Comparison of ENCODE assay signal across 9 mouse cellular contexts in the genomic region with DNA sequence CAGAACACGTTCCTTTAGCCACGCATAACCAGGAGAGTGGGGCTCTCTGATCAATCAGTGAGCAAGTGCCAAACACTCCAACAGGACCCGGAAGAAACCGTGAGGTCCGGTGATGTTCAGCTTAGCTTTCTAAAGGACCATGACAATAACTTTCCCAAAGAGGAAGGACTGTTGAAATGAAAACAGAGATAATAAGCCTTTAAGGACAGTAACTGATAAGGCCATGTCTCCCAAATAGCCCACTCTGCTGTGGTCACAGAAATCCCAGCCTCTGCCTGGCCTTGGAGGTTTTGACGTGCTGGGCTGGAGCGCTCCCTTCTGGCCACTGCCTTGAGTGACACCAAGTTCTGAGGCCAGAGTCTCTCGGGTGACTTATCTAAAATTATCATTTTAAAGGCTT. TPM values are rescaled to one million over a fixed set of nuclear protein-coding genes. Genes with fewer than 3 reads are reported as not detected.
DNase-seq lines count a peak whose midpoint lies in the region; ATAC-seq and TF ChIP-seq lines count a peak whose summit lies in the region.
"Had no signal": no experiment of that assay in that cellular context is flagged by ENCODE, and none has a peak within 500 bp of the region (broad histone marks: within the 10 kb centered on the region; RNA-seq: fewer than 3 reads in every experiment).

No protein-coding gene starts in this region.

- H3K79me2 ChIP-seq in CH12.LX (replicated peaks; ENCODE audit: control insufficient read depth, extremely low read depth, insufficient read depth, poor library complexity, severe bottlenecking): peaks cover 5% of the 10 kb centered on the region; the same call in 1 of the 2 replicates

- H3K4me1 ChIP-seq in kidney, embryonic 14.5 days (ENCODE audit: control insufficient read depth, insufficient read depth, low read length): no peaks in the 10 kb centered on the region
- peaks cover 11 to 73% of the 10 kb centered on the region in 2 experiments; a peak in 3 of 4 replicates for H3K4me1 ChIP-seq in CH12.LX (ENCODE audit: control insufficient read depth in 1 of 2, insufficient read depth in 2 of 2)
- H3K4me1 ChIP-seq in heart, embryonic 14.5 days (ENCODE audit: control insufficient read depth in 2 of 2, insufficient read depth in 2 of 2, low read length in 2 of 2): no peaks in the 10 kb centered on the region
- H3K4me1 ChIP-seq in forebrain, embryonic 13.5 days: 0 out of 2 replicates have a peak, but pooled peaks cover 2% of the 10 kb centered on the region

- in situ Hi-C loops in CH12.LX (cut with MboI; ENCODE audit: low pct_ligation_motif_present, low pct_unique_long_range_greater_than_20kb, low sequenced_read_pairs): loop anchor here (25.0 kb wide), 1 partner anchor 1865 kb away; no protein-coding TSS in a partner anchor

- no peak overlapping the region for H3K27ac ChIP-seq in kidney, embryonic 14.5 days (ENCODE audit: low read depth, low read length)
- peak overlapping the region; percentile 93 for H3K27ac ChIP-seq in CH12.LX (ENCODE audit: insufficient read depth, low read depth)
- no peak overlapping the region for H3K27ac ChIP-seq in heart, embryonic 14.5 days (replicated peaks in 1 of 2; ENCODE audit: control insufficient read depth in 1 of 2, insufficient read depth in 1 of 2, low read depth in 2 of 2, low read length in 2 of 2)
- no peak overlapping the region for H3K27ac ChIP-seq in forebrain, embryonic 13.5 days
- H3K27ac ChIP-seq: embryonic facial prominence, embryonic 15.5 days had no signal

- H3K4me3 ChIP-seq in kidney, embryonic 14.5 days (ENCODE audit: low read length): no peak overlapping the region
- no peak overlapping the region for H3K4me3 ChIP-seq in CH12.LX (replicated peaks in 1 of 3; ENCODE audit: low read depth in 2 of 3, low read length in 2 of 3, poor library complexity in 1 of 3)
- H3K4me3 ChIP-seq in heart, embryonic 14.5 days (ENCODE audit: control insufficient read depth in 1 of 2, insufficient read depth in 1 of 2, low read depth in 1 of 2, low read length in 2 of 2): no peak overlapping the region
- no peak overlapping the region for H3K4me3 ChIP-seq in forebrain, embryonic 13.5 days
- H3K4me3 ChIP-seq: embryonic facial prominence, embryonic 15.5 days had no signal

- H3K9me3 ChIP-seq in kidney, embryonic 14.5 days (ENCODE audit: control insufficient read depth, low read length): no peaks in the 10 kb centered on the region
- no peaks in the 10 kb centered on the region for H3K9me3 ChIP-seq in CH12.LX (replicated peaks; ENCODE audit: low read length)
- no peaks in the 10 kb centered on the region for H3K9me3 ChIP-seq in heart, embryonic 14.5 days (ENCODE audit: control insufficient read depth, low read length)
- H3K9me3 ChIP-seq in forebrain, embryonic 13.5 days (replicated peaks): no peaks in the 10 kb centered on the region
- H3K9me3 ChIP-seq: embryonic facial prominence, embryonic 15.5 days had no signal

- no peak for ATAC-seq in kidney, embryonic 14.5 days (ENCODE audit: low FRiP score, low TSS enrichment)
- ATAC-seq in heart, embryonic 14.5 days (ENCODE audit: insufficient number of reproducible peaks, insufficient read depth, low FRiP score, low read depth): no peak
- peak; percentile 97 for ATAC-seq in megakaryocyte progenitor cell, adult 5-6 weeks (replicated peaks; ENCODE audit: poor library complexity)
- ATAC-seq in forebrain, embryonic 13.5 days: no peak

- TF ChIP-seq RAD21 in CH12.LX (IDR thresholded peaks at IDR 0.05; ENCODE audit: low read depth, low read length): no peak; the same call in none of the 2 replicates

- peak; percentile 13 for DNase-seq in kidney, adult 18-20 months
- DNase-seq in CH12.LX (ENCODE audit: extremely low read depth) (peak; percentile 77), ZHBTc4 (ENCODE audit: low read depth, low spot score) (peak; percentile 23)
- DNase-seq in frontal cortex, postnatal 10 days (ENCODE audit: low spot score in 2 of 2): no peak

- H3K36me3 ChIP-seq in kidney, embryonic 14.5 days (ENCODE audit: control insufficient read depth, insufficient read depth, low read length): no peaks in the 10 kb centered on the region
- H3K36me3 ChIP-seq in CH12.LX (replicated peaks in 1 of 2; ENCODE audit: control insufficient read depth in 1 of 2, insufficient read depth in 1 of 2, low read length in 1 of 2): peaks cover 0 to 9% of the 10 kb centered on the region in 2 experiments
- no peaks in the 10 kb centered on the region for H3K36me3 ChIP-seq in heart, embryonic 14.5 days (ENCODE audit: control insufficient read depth, insufficient read depth, low read length)
- no peaks in the 10 kb centered on the region for H3K36me3 ChIP-seq in forebrain, embryonic 13.5 days (ENCODE audit: poor library complexity, severe bottlenecking)
- H3K36me3 ChIP-seq: embryonic facial prominence, embryonic 15.5 days had no signal

- 62% methylated on average over 8 of the region's 8 CpGs for WGBS in kidney, embryonic 14.5 days
- 19% methylated on average over 8 of the region's 8 CpGs for WGBS in heart, embryonic 14.5 days
- WGBS in forebrain, embryonic 13.5 days: 61% methylated on average over 8 of the region's 8 CpGs

- no peak for TF ChIP-seq EP300 in CH12.LX (IDR thresholded peaks at IDR 0.05; ENCODE audit: low read length)

- dilution Hi-C loops in CH12.LX (cut with MboI; ENCODE audit: extremely low pct_ligation_motif_present, extremely low pct_unique_long_range_greater_than_20kb, low sequenced_read_pairs): no loop called here

- no peak overlapping the region for H3K9ac ChIP-seq in kidney, embryonic 14.5 days (ENCODE audit: low read depth, low read length)
- H3K9ac ChIP-seq in CH12.LX (ENCODE audit: insufficient read depth, low read depth): peak overlapping the region; percentile 79
- no peak overlapping the region for H3K9ac ChIP-seq in heart, embryonic 14.5 days (ENCODE audit: low read length)
- H3K9ac ChIP-seq in forebrain, embryonic 13.5 days: no peak overlapping the region
- H3K9ac ChIP-seq: embryonic facial prominence, embryonic 15.5 days had no signal

- peak; percentile 58 to 93 for TF ChIP-seq CTCF in CH12.LX (conservative IDR thresholded peaks at IDR 0.05 in 1 of 2, IDR thresholded peaks at IDR 0.05 in 1 of 2; ENCODE audit: low read depth in 2 of 2, low read length in 2 of 2)

- no peaks in the 10 kb centered on the region for H3K27me3 ChIP-seq in kidney, embryonic 14.5 days (ENCODE audit: control insufficient read depth, insufficient read depth, low read length)
- H3K27me3 ChIP-seq in CH12.LX (replicated peaks): no peaks in the 10 kb centered on the region
- H3K27me3 ChIP-seq in heart, embryonic 14.5 days (ENCODE audit: control insufficient read depth, insufficient read depth, low read length): no peaks in the 10 kb centered on the region
- H3K27me3 ChIP-seq in forebrain, embryonic 13.5 days: no peaks in the 10 kb centered on the region
- H3K27me3 ChIP-seq: embryonic facial prominence, embryonic 15.5 days had no signal

- H3K4me2 ChIP-seq in kidney, embryonic 14.5 days (replicated peaks; ENCODE audit: low read depth, low read length): no peak overlapping the region
- peak overlapping the region; percentile 31; the same call in 1 of the 2 replicates for H3K4me2 ChIP-seq in CH12.LX (ENCODE audit: insufficient read depth, low read depth, poor library complexity, severe bottlenecking)
- peak overlapping the region; percentile 47 for H3K4me2 ChIP-seq in heart, embryonic 14.5 days (ENCODE audit: low read length)
- H3K4me2 ChIP-seq in forebrain, embryonic 13.5 days: no peak overlapping the region
- H3K4me2 ChIP-seq: embryonic facial prominence, embryonic 15.5 days had no signal

- TF ChIP-seq POLR2A in CH12.LX (IDR thresholded peaks at IDR 0.05; ENCODE audit: low read depth, low read length): no peak

TF ChIP-seq in CH12.LX, 34 proteins besides CTCF, POLR2A, EP300 and RAD21:
- TF ChIP-seq ZKSCAN1 (IDR thresholded peaks at IDR 0.05; ENCODE audit: borderline replicate concordance, low read depth, low read length) (no peak), SMC3 (IDR thresholded peaks at IDR 0.05; ENCODE audit: low read depth, low read length) (peak; percentile 88), ELF1 (IDR thresholded peaks at IDR 0.05; ENCODE audit: low read depth, low read length) (peak; percentile 71; the same call in 1 of the 2 replicates)

RNA-seq across cellular contexts. Expression of gene Rpia, which starts 39.7 kb away (rescaled TPM):
- polyA plus RNA-seq in kidney, embryonic 14.5 days (2014; fragmentation: Nextera tagmentation; extraction: Ambion mirVana): 3.2 and 5.5 TPM in 2 replicates
- total RNA-seq in CH12.LX (2012; rRNA removed): 55.7 and 76.1 TPM in 2 replicates
- total RNA-seq in CH12.LX (2014; rRNA removed): 61.8 and 65.1 TPM in 2 replicates
- 57.8 and 68.9 TPM in 2 replicates for polyA plus RNA-seq in CH12.LX (2012; ENCODE audit: insufficient read length, low read depth)
- polyA plus RNA-seq in heart, embryonic 14.5 days (2014; fragmentation: Nextera tagmentation; extraction: Ambion mirVana): 1.4 and 1.5 TPM in 2 replicates
- total RNA-seq in megakaryocyte progenitor cell, adult 5-6 weeks (2015): 105 and 110 TPM in 2 replicates
- 209 and 250 TPM in 2 replicates for total RNA-seq in megakaryocyte progenitor cell, adult 5-6 weeks (2017)
- 3.4 and 4.2 TPM in 2 replicates for polyA plus RNA-seq in forebrain, embryonic 13.5 days (2015; fragmentation: Nextera tagmentation; extraction: Ambion mirVana)

Comparison
In these comparisons a context has a peak if more than half of its experiments do, and no peak if none do; other contexts are left out.
1. DNase-seq: peak in kidney, adult 18-20 months (single experiment), CH12.LX (single experiment) and ZHBTc4 (single experiment); none in frontal cortex, postnatal 10 days (0 of 2).
2. H3K4me2 ChIP-seq: peak in CH12.LX (single experiment) and heart, embryonic 14.5 days (single experiment); none in kidney, embryonic 14.5 days (single experiment) and forebrain, embryonic 13.5 days (single experiment).